Mouse (Mus musculus) embryonic facial prominence, embryonic 12.5 days (tissue): ENCODE data around the gene Crispld2. TPM values are rescaled to one million over a fixed set of nuclear protein-coding genes. Genes with fewer than 3 reads are reported as not detected.

Experiments
- ATAC-seq: fragments of 200-750 bp; cut with Nextera tagmentation; 2 replicates; pipeline ENCODE4 v1.8.0; 2017; ENCODE audit not compliant: insufficient number of reproducible peaks, insufficient read depth, low FRiP score, low TSS enrichment
- H3K27ac ChIP-seq: fragments of 300-500 bp; sonication (generic); 2 replicates; pipeline ENCODE4 v1.5.1; 2016; ENCODE audit warnings: mild to moderate bottlenecking
- H3K27me3 ChIP-seq: fragments of 300-500 bp; sonication (generic); 2 replicates; pipeline ENCODE4 v1.6.1; 2016; ENCODE audit warnings: mild to moderate bottlenecking, moderate library complexity
- H3K36me3 ChIP-seq: fragments of 300-500 bp; sonication (generic); 2 replicates; pipeline ENCODE4 v1.6.1; 2016; ENCODE audit warnings: mild to moderate bottlenecking
- H3K4me1 ChIP-seq: fragments of 300-500 bp; sonication (generic); 2 replicates; pipeline ENCODE4 v1.6.1; 2016
- H3K4me2 ChIP-seq: fragments of 300-500 bp; sonication (generic); replicated peaks from 2 replicates; pipeline ENCODE4 v1.6.1; 2016; ENCODE audit warnings: mild to moderate bottlenecking, moderate library complexity
- H3K4me3 ChIP-seq: fragments of 300-500 bp; sonication (generic); 2 replicates; pipeline ENCODE4 v1.5.1; 2016; ENCODE audit warnings: mild to moderate bottlenecking
- H3K9ac ChIP-seq: fragments of 300-500 bp; sonication (generic); 2 replicates; pipeline ENCODE4 v1.6.1; 2016; ENCODE audit warnings: mild to moderate bottlenecking, moderate library complexity
- H3K9me3 ChIP-seq: fragments of 300-500 bp; sonication (generic); 2 replicates; pipeline ENCODE4 v1.6.1; 2016; ENCODE audit warnings: mild to moderate bottlenecking, moderate library complexity
- WGBS: fragments of 180-500 bp; shearing (Covaris S2); methylation state at CpG from one replicate; pipeline ENCODE4 v1.1.7; 2016; 5-methylcytosine and 5-hydroxymethylcytosine counted together
- polyA plus RNA-seq: library from polyadenylated mRNA; unstranded; fragments of >200 nt; fragmentation: Nextera tagmentation; extraction: Ambion mirVana; gene quantifications from 2 replicates; pipeline ENCODE4 v1.2.1, GENCODE M21; 2016

Gene Crispld2
- polyA plus RNA-seq, 1 experiment from 2014 or later: 6.7 TPM

- 82% methylated on average over 7 of the region's 7 CpGs for WGBS
- H3K4me3 ChIP-seq: no peak overlapping the region
- no peaks in the 10 kb centered on the region for H3K36me3 ChIP-seq
- ATAC-seq: no peak
- H3K4me1 ChIP-seq: peaks cover 10% of the 10 kb centered on the region
- H3K9me3 ChIP-seq: no peaks in the 10 kb centered on the region
- H3K27ac ChIP-seq: no peak overlapping the region
- no peaks in the 10 kb centered on the region for H3K27me3 ChIP-seq
- H3K4me2 ChIP-seq: no peak overlapping the region
- H3K9ac ChIP-seq: no peak overlapping the region
Measured at GRCm38 (mm10) chr8:120016424-120016823, 24.2 kb downstream of the Crispld2 start.

- ATAC-seq: no peak
- 90% methylated on average over 13 of the region's 13 CpGs for WGBS
Measured at GRCm38 (mm10) chr8:120017349-120017748, 25.1 kb downstream of the Crispld2 start.

DNA sequence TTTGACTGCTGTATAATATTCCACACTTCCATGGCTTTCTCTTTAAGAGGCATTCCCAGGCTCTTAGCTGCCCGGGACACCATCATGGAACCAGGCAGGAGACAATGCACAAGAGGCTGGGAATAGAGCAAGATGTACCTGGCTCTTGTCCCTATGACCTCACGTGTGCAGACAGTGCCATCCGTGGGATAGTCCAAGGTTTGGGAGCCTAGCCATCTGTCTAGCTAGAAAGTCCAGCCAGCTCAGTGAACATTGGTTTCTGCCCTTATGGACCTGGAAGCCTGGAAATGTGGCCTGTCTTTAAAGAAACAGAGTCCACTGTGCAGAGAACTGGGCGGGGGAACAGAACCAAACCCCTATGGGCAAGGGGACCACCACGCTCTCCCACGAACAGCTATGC lies 25.5 kb downstream of the Crispld2 start:
- no peaks in the 10 kb centered on the region for H3K27me3 ChIP-seq
- no peak overlapping the region for H3K9ac ChIP-seq
- H3K27ac ChIP-seq: no peak overlapping the region
- H3K4me1 ChIP-seq: peaks cover 10% of the 10 kb centered on the region
- H3K4me2 ChIP-seq: no peak overlapping the region
- no peaks in the 10 kb centered on the region for H3K36me3 ChIP-seq
- no peak for ATAC-seq
- 93% methylated on average over 6 of the region's 6 CpGs for WGBS
- no peak overlapping the region for H3K4me3 ChIP-seq
- no peaks in the 10 kb centered on the region for H3K9me3 ChIP-seq

More at GRCm38 (mm10) chr8:120017349-120017748, 25.1 kb downstream of the Crispld2 start:
- no peak overlapping the region for H3K27ac ChIP-seq
- H3K4me3 ChIP-seq: no peak overlapping the region
- H3K27me3 ChIP-seq: no peaks in the 10 kb centered on the region
- H3K4me2 ChIP-seq: no peak overlapping the region
- H3K36me3 ChIP-seq: no peaks in the 10 kb centered on the region
- H3K9me3 ChIP-seq: no peaks in the 10 kb centered on the region
- peaks cover 10% of the 10 kb centered on the region for H3K4me1 ChIP-seq
- no peak overlapping the region for H3K9ac ChIP-seq

- ATAC-seq: no peak
Measured at GRCm38 (mm10) chr8:120018379-120018778, 26.1 kb downstream of the Crispld2 start.

DNA sequence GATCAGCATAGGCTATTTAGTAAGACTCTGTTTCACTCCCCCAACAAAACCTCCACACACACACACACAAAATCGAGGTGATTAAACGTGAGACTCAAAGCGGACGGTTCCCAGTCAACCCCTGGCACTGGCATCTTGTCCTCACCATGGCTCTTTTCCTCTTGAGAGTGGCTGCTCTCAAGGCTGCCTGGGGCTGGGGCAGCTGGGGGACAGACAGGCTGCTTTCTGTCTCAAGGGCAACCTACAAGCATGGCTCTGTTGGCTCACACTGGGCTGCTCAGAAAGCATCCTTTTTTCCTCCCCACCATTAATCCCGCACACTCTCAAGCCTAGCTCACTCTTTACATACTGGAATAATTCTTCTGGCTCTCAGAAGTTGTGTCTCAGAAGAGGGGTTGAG lies 27.1 kb downstream of the Crispld2 start:
- Histone ChIP-seq H3K36me3 (no peaks in the 10 kb centered on the region), H3K4me3 (no peak overlapping the region), H3K4me1 (peaks cover 8% of the 10 kb centered on the region), H3K9ac (no peak overlapping the region), H3K27me3 (no peaks in the 10 kb centered on the region), H3K27ac (no peak overlapping the region), H3K4me2 (no peak overlapping the region), H3K9me3 (no peaks in the 10 kb centered on the region)
- WGBS: 85% methylated on average over 5 of the region's 5 CpGs
- no peak for ATAC-seq

More at GRCm38 (mm10) chr8:120018379-120018778, 26.1 kb downstream of the Crispld2 start:
- Histone ChIP-seq H3K27me3 (no peaks in the 10 kb centered on the region), H3K4me3 (no peak overlapping the region), H3K4me2 (no peak overlapping the region), H3K27ac (no peak overlapping the region), H3K9ac (no peak overlapping the region), H3K36me3 (no peaks in the 10 kb centered on the region), H3K4me1 (peaks cover 10% of the 10 kb centered on the region), H3K9me3 (no peaks in the 10 kb centered on the region)
- 85% methylated on average over 6 of the region's 6 CpGs for WGBS

DNA sequence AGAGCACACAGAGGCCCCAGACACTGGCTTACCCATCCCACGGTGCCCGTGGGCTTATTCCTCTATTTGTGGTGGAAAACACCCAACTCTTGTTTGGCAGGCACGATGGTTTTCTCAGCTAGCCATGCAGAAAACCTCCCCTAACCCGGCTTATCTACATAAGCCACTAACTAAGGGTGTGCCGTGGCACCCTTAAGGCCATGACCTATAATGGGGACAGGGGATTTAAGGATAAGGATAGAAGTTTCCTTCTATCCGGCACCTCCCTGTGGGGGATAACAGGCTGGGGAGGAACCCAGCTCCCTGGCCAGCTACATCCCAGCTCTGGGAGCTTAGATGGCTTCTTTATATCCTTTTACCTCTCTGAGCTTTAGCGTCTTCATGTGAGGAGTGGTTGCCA lies 28.1 kb downstream of the Crispld2 start:
- Histone ChIP-seq H3K4me3 (no peak overlapping the region), H3K27me3 (no peaks in the 10 kb centered on the region), H3K9ac (no peak overlapping the region), H3K27ac (no peak overlapping the region), H3K36me3 (no peaks in the 10 kb centered on the region), H3K4me2 (no peak overlapping the region), H3K9me3 (no peaks in the 10 kb centered on the region), H3K4me1 (peaks cover 4% of the 10 kb centered on the region; the same call in 1 of the 2 replicates)
- no peak for ATAC-seq
- 71% methylated on average over 7 of the region's 7 CpGs for WGBS

GRCm38 (mm10) chr8:120026199-120026598 lies 34.0 kb downstream of the Crispld2 start:
- WGBS: 92% methylated on average over 5 of the region's 5 CpGs
- no peak overlapping the region for H3K4me2 ChIP-seq
- no peaks in the 10 kb centered on the region for H3K4me1 ChIP-seq
- H3K4me3 ChIP-seq: no peak overlapping the region
- no peaks in the 10 kb centered on the region for H3K36me3 ChIP-seq
- H3K27me3 ChIP-seq: no peaks in the 10 kb centered on the region
- H3K27ac ChIP-seq: no peak overlapping the region
- no peaks in the 10 kb centered on the region for H3K9me3 ChIP-seq
- no peak for ATAC-seq
- H3K9ac ChIP-seq: no peak overlapping the region

DNA sequence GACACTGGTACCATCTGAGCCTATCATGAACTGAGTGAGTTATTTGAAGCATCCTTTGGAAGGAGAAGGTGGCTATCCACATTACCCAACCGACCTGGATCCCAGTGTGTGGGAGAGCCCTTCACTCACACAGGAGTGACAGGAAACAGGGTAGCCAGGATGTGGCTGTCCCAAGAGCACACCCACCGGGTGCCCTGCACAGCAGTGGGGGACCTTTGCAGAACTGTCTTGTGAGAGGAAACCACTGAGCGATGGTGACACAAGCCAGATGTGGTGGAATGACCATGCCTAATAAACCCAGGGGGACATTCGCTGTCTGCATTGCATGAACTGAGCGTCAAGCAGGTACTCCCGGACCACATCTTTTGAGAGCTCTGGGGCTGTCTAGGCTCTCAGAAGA lies 34.8 kb downstream of the Crispld2 start:
- no peak overlapping the region for H3K4me2 ChIP-seq
- no peaks in the 10 kb centered on the region for H3K9me3 ChIP-seq
- no peaks in the 10 kb centered on the region for H3K4me1 ChIP-seq
- no peaks in the 10 kb centered on the region for H3K27me3 ChIP-seq
- ATAC-seq: no peak
- H3K36me3 ChIP-seq: no peaks in the 10 kb centered on the region
- H3K4me3 ChIP-seq: no peak overlapping the region
- 80% methylated on average over 6 of the region's 6 CpGs for WGBS
- H3K9ac ChIP-seq: no peak overlapping the region
- H3K27ac ChIP-seq: no peak overlapping the region

DNA sequence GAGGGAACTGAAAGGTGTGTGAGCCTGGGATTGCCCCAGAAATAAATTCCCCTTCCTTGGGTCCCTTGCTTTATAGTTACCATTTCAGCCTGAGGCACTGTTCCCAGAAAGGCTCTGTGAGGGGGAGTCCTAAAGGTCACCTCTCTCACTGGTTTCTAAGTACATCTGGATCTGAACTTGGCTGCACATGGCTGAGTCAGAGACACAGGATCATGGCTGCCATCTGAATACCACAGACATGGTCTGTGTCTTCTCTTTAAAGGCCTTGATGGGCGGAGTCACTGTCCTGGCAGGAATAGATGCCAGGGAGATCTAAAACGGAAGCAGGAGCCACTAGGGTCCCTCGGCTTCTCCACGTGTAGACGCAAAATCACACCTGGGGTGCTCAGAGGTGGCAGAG lies 38.2 kb downstream of the Crispld2 start:
- H3K9ac ChIP-seq: no peak overlapping the region
- H3K27me3 ChIP-seq: no peaks in the 10 kb centered on the region
- H3K4me3 ChIP-seq: no peak overlapping the region
- no peaks in the 10 kb centered on the region for H3K36me3 ChIP-seq
- 63% methylated on average over 5 of the region's 5 CpGs for WGBS
- no peaks in the 10 kb centered on the region for H3K4me1 ChIP-seq
- H3K4me2 ChIP-seq: no peak overlapping the region
- no peak for ATAC-seq
- no peak overlapping the region for H3K27ac ChIP-seq
- H3K9me3 ChIP-seq: no peaks in the 10 kb centered on the region

- Histone ChIP-seq H3K27ac (no peak overlapping the region), H3K27me3 (no peaks in the 10 kb centered on the region), H3K4me3 (no peak overlapping the region), H3K9me3 (no peaks in the 10 kb centered on the region), H3K9ac (no peak overlapping the region), H3K4me2 (no peak overlapping the region), H3K36me3 (no peaks in the 10 kb centered on the region), H3K4me1 (peaks cover 5% of the 10 kb centered on the region)
- no peak for ATAC-seq
- WGBS: 75% methylated on average over 5 of the region's 5 CpGs
Measured at GRCm38 (mm10) chr8:120032549-120033208, 40.4 kb downstream of the Crispld2 start.

DNA sequence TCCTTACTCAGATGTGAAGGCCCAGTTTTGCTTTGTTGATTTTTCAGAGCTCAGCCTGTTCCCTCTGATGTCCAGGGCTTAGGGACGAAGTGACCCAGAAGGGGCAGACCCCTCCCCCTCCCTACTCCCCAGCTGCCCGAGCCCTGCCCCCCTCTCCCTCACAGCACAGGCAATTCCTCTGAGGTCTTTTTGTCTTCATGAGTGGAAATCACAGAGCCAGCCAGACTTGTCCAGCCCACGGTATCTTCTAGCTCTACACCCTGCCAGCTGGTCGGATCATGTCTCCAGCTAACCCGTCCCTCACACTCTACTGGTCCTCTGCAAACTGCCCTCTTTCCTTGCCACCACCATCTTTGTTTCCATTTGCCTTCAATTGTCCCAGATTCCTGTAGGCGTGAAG lies 42.2 kb downstream of the Crispld2 start:
- Histone ChIP-seq H3K9ac (no peak overlapping the region), H3K4me1 (peaks cover 5% of the 10 kb centered on the region), H3K4me2 (no peak overlapping the region), H3K9me3 (no peaks in the 10 kb centered on the region), H3K4me3 (no peak overlapping the region), H3K27ac (no peak overlapping the region; the same call in 1 of the 2 replicates), H3K27me3 (no peaks in the 10 kb centered on the region), H3K36me3 (no peaks in the 10 kb centered on the region)
- 33% methylated on average over 6 of the region's 6 CpGs for WGBS
- ATAC-seq: no peak

- H3K27me3 ChIP-seq: no peaks in the 10 kb centered on the region
- WGBS: 6% methylated on average over 9 of the region's 9 CpGs
Measured at GRCm38 (mm10) chr8:120036111-120036510, 43.9 kb downstream of the Crispld2 start.

More at GRCm38 (mm10) chr8:120036111-120036510, 43.9 kb downstream of the Crispld2 start:
- Histone ChIP-seq H3K4me1 (peaks cover 5% of the 10 kb centered on the region), H3K4me2 (no peak overlapping the region), H3K36me3 (no peaks in the 10 kb centered on the region), H3K27ac (no peak overlapping the region), H3K4me3 (no peak overlapping the region), H3K9me3 (no peaks in the 10 kb centered on the region), H3K9ac (no peak overlapping the region)
- ATAC-seq: no peak
